Mouse (Mus musculus) NIH3T3 (cell line): ENCODE measurements at regions not wholly inside any gene's neighbourhood (a gene's known extent, or its start where the extent isn't known, plus 50 kb on each side); places are given as distances from the start of the nearest gene placed in this dataset.

Experiments used
- DNase-seq: peaks from one replicate; pipeline ENCODE4 v3.0.0-alpha.2; 2012; ENCODE audit warnings: low read depth

GRCm38 (mm10) chr7:113117599-113117998 is 89.7 kb upstream of the Arntl start:
- DNase-seq = no peak

- DNase-seq = peak; percentile 79
These were observed 85.3 kb upstream of the Arntl start for GRCm38 (mm10) chr7:113121911-113122319.

GRCm38 (mm10) chr7:113126010-113126409 is 81.3 kb upstream of the Arntl start:
- DNase-seq = no peak

DNA sequence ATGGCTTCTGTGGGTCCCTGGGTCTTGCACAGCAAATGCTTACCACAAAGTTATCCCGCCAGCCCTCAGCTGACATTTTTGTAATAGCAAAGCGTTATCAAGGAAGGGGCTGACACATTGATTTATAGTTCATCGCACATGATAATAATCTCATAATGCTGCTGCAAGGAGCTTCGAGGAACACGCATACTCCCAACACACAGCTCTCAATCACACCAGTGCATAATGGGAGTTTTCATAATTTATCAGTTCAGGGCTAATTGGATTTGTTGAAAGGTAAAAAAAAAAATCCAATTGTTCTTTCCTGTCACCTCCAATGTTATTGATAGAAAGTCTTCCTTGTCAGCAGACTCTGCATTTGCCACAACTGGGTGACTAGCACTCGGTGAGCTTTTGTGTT is 76.7 kb upstream of the Arntl start:
- DNase-seq = no peak

DNA sequence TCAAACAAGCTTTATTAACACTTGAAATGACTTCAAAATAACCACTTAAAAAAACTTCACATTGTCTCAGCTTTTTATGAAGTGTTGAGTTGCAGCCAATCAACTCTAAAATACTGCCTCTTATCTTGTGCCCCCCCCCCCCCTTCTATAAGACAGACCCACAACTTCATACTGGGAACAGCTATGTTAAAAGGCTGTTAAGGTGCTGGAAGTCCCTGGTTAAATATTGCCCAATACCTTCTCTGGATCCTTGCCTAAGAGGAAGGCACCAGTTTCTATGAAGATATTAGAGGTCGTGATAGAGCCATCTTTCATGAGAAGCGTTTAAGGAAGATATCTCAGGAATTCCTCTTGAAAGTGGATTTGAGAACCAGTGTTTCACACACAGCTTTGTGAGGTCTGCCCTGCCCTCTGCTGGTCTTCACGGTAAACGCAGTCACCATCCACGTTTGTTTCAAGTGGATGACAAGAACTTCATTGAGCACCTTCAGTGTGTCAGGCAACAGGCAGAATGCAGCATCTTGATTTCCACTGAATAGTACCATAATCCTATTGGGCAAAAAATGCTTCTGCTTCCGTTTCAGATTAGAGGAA is 75.2 kb upstream of the Arntl start:
- DNase-seq = peak; percentile 87

GRCm38 (mm10) chr7:113133891-113134290 is 73.4 kb upstream of the Arntl start:
- peak; percentile 15 for DNase-seq

- peak; percentile 91 for DNase-seq
These were observed 67.2 kb upstream of the Arntl start for GRCm38 (mm10) chr7:113140011-113140438.

DNA sequence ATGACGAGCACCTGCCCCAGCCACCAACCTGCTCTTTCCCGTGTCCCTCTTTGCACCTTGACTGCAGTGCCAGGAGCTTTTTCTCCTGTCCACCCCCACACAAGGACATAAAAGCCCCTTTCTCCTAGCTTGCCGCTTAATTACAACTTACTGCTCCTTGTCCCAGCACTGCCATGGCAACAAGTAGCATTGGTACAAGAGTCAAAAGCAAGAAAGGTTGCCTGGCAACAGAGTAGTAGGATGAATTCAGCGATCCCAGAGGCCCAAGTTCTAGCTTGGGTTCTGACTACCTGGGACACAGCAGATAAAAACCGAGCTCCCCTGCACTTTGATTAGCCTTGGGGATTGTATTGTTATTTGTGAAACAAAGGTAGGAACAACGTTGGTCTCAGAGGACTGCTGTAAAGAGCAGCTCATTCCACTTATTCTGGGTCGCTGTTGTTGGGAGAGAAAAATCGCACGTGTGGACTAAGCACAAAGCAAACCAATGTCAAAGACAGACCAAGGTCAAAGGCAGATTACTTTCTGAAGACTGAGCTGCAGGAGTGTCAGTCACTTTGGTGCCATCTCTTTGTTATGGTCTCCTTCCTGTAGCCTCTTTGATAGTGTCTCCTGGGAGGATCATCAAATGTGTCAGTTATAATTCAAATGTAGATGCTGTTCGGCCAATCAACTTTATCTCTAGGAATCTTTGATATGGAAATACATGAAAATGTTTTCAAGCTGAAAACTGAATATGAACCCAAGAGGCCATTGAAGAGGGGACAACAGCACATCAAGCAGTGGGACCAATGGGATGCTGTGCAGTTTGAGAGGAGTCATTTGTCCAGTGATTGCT is 65.2 kb upstream of the Arntl start:
- DNase-seq = no peak

DNA sequence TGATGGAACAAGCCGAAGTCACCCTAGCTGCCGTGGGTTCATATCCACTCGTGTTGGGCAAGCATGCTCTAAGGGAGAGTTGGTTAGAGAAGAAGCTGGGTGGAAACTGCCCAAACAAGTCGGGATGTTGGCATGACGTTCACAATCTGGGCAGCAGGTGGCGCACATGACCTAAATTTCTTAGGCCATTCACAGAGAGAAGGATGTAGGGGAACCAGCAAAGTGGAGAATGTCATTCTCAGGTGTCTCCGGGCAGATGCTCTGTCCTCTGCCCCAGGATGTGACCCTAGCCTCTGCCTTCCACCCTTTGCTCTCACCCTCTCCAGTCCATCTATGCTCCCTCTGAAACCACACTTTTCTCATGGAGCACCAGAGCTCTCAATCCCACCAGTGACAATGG is 63.7 kb upstream of the Arntl start:
- peak; percentile 91 for DNase-seq

GRCm38 (mm10) chr7:113145046-113145445 is 62.2 kb upstream of the Arntl start:
- DNase-seq = no peak

- no peak for DNase-seq
These were observed 61.2 kb upstream of the Arntl start for GRCm38 (mm10) chr7:113146108-113146507.

GRCm38 (mm10) chr7:113146526-113146925 is 60.7 kb upstream of the Arntl start:
- no peak for DNase-seq

DNA sequence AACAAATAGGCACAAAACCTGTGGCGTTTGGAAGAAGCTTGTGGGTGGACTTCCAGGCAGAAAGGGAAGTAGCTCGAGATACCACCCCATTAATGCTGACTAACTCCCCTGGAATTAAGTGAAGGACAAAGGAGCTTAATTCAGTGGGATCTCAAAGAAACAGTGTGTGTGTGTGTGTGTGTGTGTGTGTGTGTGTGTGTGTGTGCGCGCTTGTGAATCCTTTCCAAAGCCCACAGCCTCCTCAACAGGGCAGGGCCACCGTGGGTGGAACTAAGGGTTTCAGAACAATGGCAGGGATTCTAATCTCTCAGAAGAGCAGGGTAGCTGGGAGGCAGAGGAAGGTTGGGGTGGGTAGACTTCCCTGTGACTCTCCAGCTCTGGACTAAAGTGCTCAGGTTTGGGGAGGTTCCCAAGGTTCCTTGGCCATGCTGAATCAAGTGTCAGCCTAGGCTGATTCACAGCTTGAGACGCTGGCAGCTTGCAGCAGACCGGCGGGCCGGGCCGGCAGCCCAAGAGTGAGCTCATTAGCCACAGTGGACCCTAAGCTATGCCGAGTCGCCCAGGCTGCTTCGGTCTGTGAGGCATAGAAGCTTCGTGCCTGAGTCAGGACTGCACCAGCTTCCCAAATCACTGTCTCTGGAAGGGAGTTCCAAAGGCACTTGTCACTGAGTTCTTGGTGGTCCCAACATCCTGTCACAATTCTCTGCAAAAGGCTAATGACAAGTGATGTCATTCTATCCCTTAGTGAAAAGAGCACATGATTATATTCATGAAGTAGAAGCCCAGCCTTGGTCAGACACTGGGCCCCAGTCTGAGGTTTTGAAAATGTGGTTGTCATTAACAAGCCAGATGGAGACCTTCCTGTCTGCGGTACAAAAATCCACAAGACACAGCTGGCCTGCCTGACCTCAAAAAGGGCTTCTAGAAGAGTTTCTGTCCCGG is 59.6 kb upstream of the Arntl start:
- DNase-seq = peak; percentile 86

- DNase-seq = peak; percentile 77
These were observed 58.6 kb upstream of the Arntl start for GRCm38 (mm10) chr7:113148700-113149099.

GRCm38 (mm10) chr7:113149966-113150470 is 57.2 kb upstream of the Arntl start:
- no peak for DNase-seq

DNA sequence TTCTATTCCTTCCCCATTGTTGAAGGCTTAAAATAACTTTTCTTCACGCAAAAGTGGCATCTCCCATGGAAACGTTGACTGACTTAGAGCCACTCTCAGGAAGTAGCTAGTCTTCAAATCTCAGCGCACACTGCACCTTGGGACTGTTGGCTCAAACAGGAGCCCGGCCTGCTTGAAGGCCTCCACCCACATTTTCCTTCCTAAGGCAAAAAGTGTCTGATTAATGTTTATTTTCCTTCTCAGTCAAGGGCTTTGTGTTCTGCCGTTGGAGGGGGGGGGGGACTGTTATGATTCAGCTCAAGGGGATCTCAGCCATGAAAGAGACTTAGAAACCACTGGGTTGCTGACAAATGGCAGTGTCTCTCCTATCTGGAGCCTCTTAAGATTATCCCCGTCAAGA is 56.5 kb upstream of the Arntl start:
- peak; percentile 47 for DNase-seq

- DNase-seq = peak; percentile 69
These were observed 55.8 kb upstream of the Arntl start for GRCm38 (mm10) chr7:113151499-113151898.

DNA sequence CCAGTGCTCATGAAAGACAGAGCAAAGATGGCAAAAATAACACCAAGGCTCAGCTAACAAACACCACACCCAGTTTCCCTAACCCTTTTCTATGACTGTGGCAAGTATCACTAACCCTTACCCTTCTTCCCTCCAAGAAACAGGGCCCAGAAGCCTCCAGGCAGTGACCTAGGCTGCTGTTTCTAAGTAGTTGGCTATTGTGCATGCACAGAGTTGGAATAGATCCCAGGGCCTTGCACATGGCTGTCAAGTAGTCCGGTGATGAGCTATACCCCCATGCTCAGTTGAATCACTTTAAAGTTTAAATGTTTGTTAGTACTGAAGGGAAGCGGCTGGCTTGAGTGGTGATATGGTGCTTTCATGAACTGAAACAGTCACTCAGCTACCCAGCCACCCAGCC is 53.9 kb upstream of the Arntl start:
- peak; percentile 69 for DNase-seq

DNA sequence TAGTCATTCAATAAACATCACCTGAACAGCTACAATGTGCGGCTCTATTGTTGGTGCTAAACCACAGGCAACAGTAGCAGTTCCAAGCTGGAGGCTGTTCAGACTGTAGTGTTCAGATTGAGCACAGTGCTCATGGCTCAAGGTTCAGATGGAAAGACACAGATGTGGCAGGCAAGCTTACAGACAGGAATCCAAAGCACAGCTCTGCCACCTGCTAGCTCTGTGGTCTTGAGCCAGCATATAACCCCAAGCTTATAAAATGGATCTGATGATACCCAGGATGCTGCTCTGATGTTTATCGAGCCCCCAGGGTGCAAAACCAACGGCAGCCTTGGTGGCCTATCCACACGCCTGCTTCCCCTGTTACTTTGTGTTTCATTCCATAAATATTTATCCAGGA is 53.2 kb upstream of the Arntl start:
- DNase-seq = no peak

- DNase-seq = no peak
These were observed 50.9 kb upstream of the Arntl start for GRCm38 (mm10) chr7:113156366-113156765.

DNA sequence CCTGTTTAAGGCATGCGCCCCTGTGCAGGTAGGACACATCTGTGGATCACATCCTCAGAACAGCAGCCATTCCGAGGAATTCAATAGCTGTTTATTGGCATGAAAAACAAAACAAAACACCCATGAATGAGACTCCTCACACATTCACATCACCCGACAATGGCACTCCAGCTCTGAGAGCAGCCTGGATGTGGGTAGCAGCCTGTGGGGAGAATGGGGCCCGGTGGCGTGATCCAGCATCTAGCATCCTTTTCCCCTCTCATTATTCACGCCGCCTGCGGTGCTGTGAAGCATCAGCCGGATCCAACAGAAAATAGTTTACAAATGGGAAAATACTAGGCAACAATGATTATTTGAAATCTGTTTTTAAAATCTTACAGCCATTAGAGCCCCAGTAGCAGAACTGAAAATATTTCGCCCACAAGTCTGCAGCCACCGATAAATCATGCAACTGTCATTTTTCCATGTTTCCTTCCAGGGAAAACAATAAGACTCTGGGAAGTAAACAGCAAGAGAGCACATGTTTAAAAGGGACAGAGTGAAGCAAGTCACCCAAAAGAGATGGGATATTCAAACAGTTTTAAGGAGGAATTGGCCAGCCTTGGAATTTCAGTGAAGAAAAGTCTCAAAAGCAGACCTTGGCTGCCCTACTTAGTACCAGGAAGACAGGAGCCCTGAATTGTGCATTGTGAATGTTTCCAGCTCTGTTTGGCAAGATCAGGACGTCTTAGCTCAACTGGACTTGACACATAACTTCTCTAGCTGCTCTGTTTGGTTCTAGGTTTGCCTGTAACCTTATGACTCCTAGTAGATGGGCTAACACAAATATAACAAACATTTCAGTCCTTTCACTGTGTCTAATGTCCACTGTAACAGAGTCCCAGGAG is 50.2 kb upstream of the Arntl start:
- no peak for DNase-seq
